Mouse (Mus musculus): ENCODE results near the gene Pibf1. TPM values are rescaled to one million over a fixed set of nuclear protein-coding genes. Genes with fewer than 3 reads are reported as not detected.

Pibf1 gene
- total and polyA plus RNA-seq, 3 experiments: 11.8 to 24.7 (median 13.9) TPM

DNA sequence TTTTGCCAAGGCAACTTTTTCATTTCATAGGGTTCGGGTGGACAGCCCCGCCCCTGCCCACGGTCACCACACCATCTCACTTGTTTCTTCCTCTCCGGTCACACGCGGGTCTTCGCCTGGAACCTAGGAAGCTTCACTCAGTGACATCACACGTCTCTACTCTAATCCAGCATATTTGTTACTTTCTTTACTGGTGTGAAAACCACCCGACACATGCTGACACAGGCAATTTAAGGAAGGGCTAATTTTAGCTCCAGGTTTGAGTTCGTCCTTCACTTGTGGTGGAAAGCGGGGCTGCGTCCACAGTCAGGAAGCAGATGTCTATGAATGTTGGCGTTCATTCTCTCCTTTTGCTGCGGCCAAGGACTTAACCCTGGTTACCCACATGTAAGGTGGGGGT is 166.6 kb downstream of the Pibf1 start:
- no peaks in the 10 kb centered on the region for H3K9me3 ChIP-seq (replicated peaks; ENCODE audit: low read length)
- in situ Hi-C loops (cut with MboI; ENCODE audit: low pct_ligation_motif_present, low pct_unique_long_range_greater_than_20kb, low sequenced_read_pairs): no loop called here
- no peak overlapping the region for H3K9ac ChIP-seq (ENCODE audit: insufficient read depth, low read depth)
- peaks cover 0 to 7% of the 10 kb centered on the region in 2 experiments; a peak in 2 of 4 replicates for H3K4me1 ChIP-seq (ENCODE audit: control insufficient read depth in 1 of 2, insufficient read depth in 2 of 2)
- no peaks in the 10 kb centered on the region for H3K79me2 ChIP-seq (replicated peaks; ENCODE audit: control insufficient read depth, extremely low read depth, insufficient read depth, poor library complexity, severe bottlenecking)
- dilution Hi-C loops (cut with MboI; ENCODE audit: extremely low pct_ligation_motif_present, extremely low pct_unique_long_range_greater_than_20kb, low sequenced_read_pairs): no loop called here
- H3K4me2 ChIP-seq (ENCODE audit: insufficient read depth, low read depth, poor library complexity, severe bottlenecking): no peak overlapping the region
- TF ChIP-seq EP300 (IDR thresholded peaks at IDR 0.05; ENCODE audit: low read length) (no peak), JUN (IDR thresholded peaks at IDR 0.05; ENCODE audit: insufficient read depth, low read depth, low read length) (no peak), KAT2A (IDR thresholded peaks at IDR 0.05; ENCODE audit: insufficient replicate concordance, low read length) (no peak), ZKSCAN1 (IDR thresholded peaks at IDR 0.05; ENCODE audit: borderline replicate concordance, low read depth, low read length) (no peak), IRF4 (IDR thresholded peaks at IDR 0.05; ENCODE audit: low read depth, low read length) (no peak), JUND (conservative IDR thresholded peaks at IDR 0.05; ENCODE audit: low read depth, low read length) (no peak), ELF1 (IDR thresholded peaks at IDR 0.05; ENCODE audit: low read depth, low read length) (no peak), MXI1 (IDR thresholded peaks at IDR 0.05; ENCODE audit: low read depth, low read length) (no peak), ZMIZ1 (IDR thresholded peaks at IDR 0.05; ENCODE audit: low read depth, low read length) (no peak), SIN3A (IDR thresholded peaks at IDR 0.05; ENCODE audit: low read length) (no peak), CHD2 (IDR thresholded peaks at IDR 0.05; ENCODE audit: low read length) (no peak), NELFE (IDR thresholded peaks at IDR 0.05; ENCODE audit: low read depth, low read length) (no peak), ZNF384 (IDR thresholded peaks at IDR 0.05; ENCODE audit: low read depth, low read length) (no peak), UBTF (IDR thresholded peaks at IDR 0.05; ENCODE audit: low read depth, low read length) (no peak), USF1 (IDR thresholded peaks at IDR 0.05; ENCODE audit: low read depth, low read length) (no peak), ZC3H11A (IDR thresholded peaks at IDR 0.05; ENCODE audit: low read depth, low read length) (no peak), RCOR1 (conservative IDR thresholded peaks at IDR 0.05; ENCODE audit: low read depth, low read length) (no peak), POLR2AphosphoS2 (IDR thresholded peaks at IDR 0.05; ENCODE audit: low read depth, low read length) (no peak), MAFK (IDR thresholded peaks at IDR 0.05; ENCODE audit: insufficient replicate concordance, low read length) (no peak), ETS1 (conservative IDR thresholded peaks at IDR 0.05; ENCODE audit: low read depth, low read length) (no peak)
- H3K36me3 ChIP-seq (replicated peaks in 1 of 2; ENCODE audit: control insufficient read depth in 1 of 2, insufficient read depth in 1 of 2, low read length in 1 of 2): peaks cover 0 to 7% of the 10 kb centered on the region in 2 experiments
- no peak overlapping the region for H3K4me3 ChIP-seq (replicated peaks in 1 of 3; ENCODE audit: low read depth in 2 of 3, low read length in 2 of 3, poor library complexity in 1 of 3)
- H3K27ac ChIP-seq (ENCODE audit: insufficient read depth, low read depth): no peak overlapping the region
- H3K27me3 ChIP-seq (replicated peaks): no peaks in the 10 kb centered on the region
- no peak for DNase-seq (ENCODE audit: extremely low read depth)

DNA sequence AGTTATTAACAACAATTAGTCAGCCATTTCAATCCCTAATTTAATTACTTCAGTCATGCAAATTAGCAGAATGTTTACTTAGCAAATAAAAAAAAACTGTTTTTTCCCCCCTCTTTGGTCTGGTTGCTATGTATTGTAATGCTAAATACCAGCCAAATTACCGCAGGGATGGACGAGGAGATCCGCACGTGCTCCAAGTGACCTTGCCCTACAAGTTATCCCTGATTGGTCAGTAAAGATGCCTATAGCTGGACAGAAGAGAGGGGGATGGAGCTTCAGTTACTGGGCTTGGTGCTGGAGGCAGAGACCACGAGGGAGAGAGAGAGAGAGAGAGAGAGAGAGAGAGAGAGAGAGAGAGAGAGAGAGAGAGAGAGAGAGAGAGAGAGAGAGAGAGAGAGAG is 167.5 kb downstream of the Pibf1 start:
- Histone ChIP-seq H3K4me1 (ENCODE audit: control insufficient read depth in 1 of 2, insufficient read depth in 2 of 2) (peaks cover 0 to 7% of the 10 kb centered on the region in 2 experiments; a peak in 2 of 4 replicates), H3K4me2 (ENCODE audit: insufficient read depth, low read depth, poor library complexity, severe bottlenecking) (no peak overlapping the region), H3K4me3 (replicated peaks in 1 of 3; ENCODE audit: low read depth in 2 of 3, low read length in 2 of 3, poor library complexity in 1 of 3) (no peak overlapping the region), H3K27ac (ENCODE audit: insufficient read depth, low read depth) (no peak overlapping the region), H3K9me3 (replicated peaks; ENCODE audit: low read length) (no peaks in the 10 kb centered on the region), H3K79me2 (replicated peaks; ENCODE audit: control insufficient read depth, extremely low read depth, insufficient read depth, poor library complexity, severe bottlenecking) (no peaks in the 10 kb centered on the region), H3K27me3 (replicated peaks) (no peaks in the 10 kb centered on the region), H3K9ac (ENCODE audit: insufficient read depth, low read depth) (no peak overlapping the region), H3K36me3 (replicated peaks in 1 of 2; ENCODE audit: control insufficient read depth in 1 of 2, insufficient read depth in 1 of 2, low read length in 1 of 2) (peaks cover 0 to 4% of the 10 kb centered on the region in 2 experiments)
- no peak for DNase-seq (ENCODE audit: extremely low read depth)
- dilution Hi-C loops (cut with MboI; ENCODE audit: extremely low pct_ligation_motif_present, extremely low pct_unique_long_range_greater_than_20kb, low sequenced_read_pairs) (no loop called here), in situ Hi-C loops (cut with MboI; ENCODE audit: low pct_ligation_motif_present, low pct_unique_long_range_greater_than_20kb, low sequenced_read_pairs) (no loop called here)
- TF ChIP-seq TBP (conservative IDR thresholded peaks at IDR 0.05; ENCODE audit: low read depth, low read length): no peak
- no peak for TF ChIP-seq JUN (IDR thresholded peaks at IDR 0.05; ENCODE audit: insufficient read depth, low read depth, low read length)
- TF ChIP-seq BHLHE40 (IDR thresholded peaks at IDR 0.05; ENCODE audit: low read depth, low read length): no peak
- no peak for TF ChIP-seq ZC3H11A (IDR thresholded peaks at IDR 0.05; ENCODE audit: low read depth, low read length)
- no peak for TF ChIP-seq GABPA (IDR thresholded peaks at IDR 0.05; ENCODE audit: insufficient replicate concordance, low read depth, low read length)
- TF ChIP-seq ZKSCAN1 (IDR thresholded peaks at IDR 0.05; ENCODE audit: borderline replicate concordance, low read depth, low read length): no peak
- TF ChIP-seq CHD1 (IDR thresholded peaks at IDR 0.05; ENCODE audit: low read depth, low read length): no peak
- TF ChIP-seq USF1 (IDR thresholded peaks at IDR 0.05; ENCODE audit: low read depth, low read length): no peak
- no peak for TF ChIP-seq ZNF384 (IDR thresholded peaks at IDR 0.05; ENCODE audit: low read depth, low read length)
- no peak for TF ChIP-seq RCOR1 (conservative IDR thresholded peaks at IDR 0.05; ENCODE audit: low read depth, low read length)
- TF ChIP-seq IRF4 (IDR thresholded peaks at IDR 0.05; ENCODE audit: low read depth, low read length): no peak
- TF ChIP-seq MAZ (IDR thresholded peaks at IDR 0.05; ENCODE audit: low read depth, low read length): no peak
- no peak for TF ChIP-seq UBTF (IDR thresholded peaks at IDR 0.05; ENCODE audit: low read depth, low read length)
- no peak for TF ChIP-seq KAT2A (IDR thresholded peaks at IDR 0.05; ENCODE audit: insufficient replicate concordance, low read length)
- TF ChIP-seq NELFE (IDR thresholded peaks at IDR 0.05; ENCODE audit: low read depth, low read length): no peak
- no peak for TF ChIP-seq ZMIZ1 (IDR thresholded peaks at IDR 0.05; ENCODE audit: low read depth, low read length)
- TF ChIP-seq CTCF (conservative IDR thresholded peaks at IDR 0.05 in 1 of 2, IDR thresholded peaks at IDR 0.05 in 1 of 2; ENCODE audit: low read depth in 2 of 2, low read length in 2 of 2): no peak
- no peak for TF ChIP-seq EP300 (IDR thresholded peaks at IDR 0.05; ENCODE audit: low read length)

Measured in CH12.LX (cell line).